Mouse (Mus musculus): ENCODE measurements around the gene 1700007K13Rik. TPM values are rescaled to one million over a fixed set of nuclear protein-coding genes. Genes with fewer than 3 reads are reported as not detected.
A peak's percentile ranks its signal among the peaks of the same experiment; 100 is the strongest.
"Not testable (repeated sequence)": the region's sequence is repeated elsewhere in the genome, so short reads cannot be mapped to it uniquely, and the experiment has no call there.

The 1700007K13Rik gene
- polyA plus RNA-seq (2016; fragmentation: Nextera tagmentation; extraction: Ambion mirVana), result 0.69 and 1.2 TPM in 2 replicates

GRCm38 (mm10) chr2:28465836-28466518 is at the start of gene 1700007K13Rik:
Gene 1700007K13Rik (minus strand): TSS chr2:28466332.
- H3K36me3 ChIP-seq, result peaks cover 19% of the 10 kb centered on the region
- peaks cover 10% of the 10 kb centered on the region; the same call in 1 of the 2 replicates for H3K27me3 ChIP-seq
- H3K9ac ChIP-seq, result peak within 1 kb of the TSS; percentile 42; the same call in 1 of the 2 replicates
- 5% methylated on average over 25 of the region's 25 CpGs for WGBS
- no peaks in the 10 kb centered on the region for H3K9me3 ChIP-seq
- peak within 1 kb of the TSS; percentile 62 for H3K4me2 ChIP-seq (replicated peaks)
- peak within 1 kb of the TSS; percentile 32 for H3K4me3 ChIP-seq
- ATAC-seq (ENCODE audit: insufficient number of reproducible peaks, insufficient read depth, low FRiP score, low TSS enrichment), result peak; percentile 58
- peaks cover 17% of the 10 kb centered on the region for H3K4me1 ChIP-seq
- H3K27ac ChIP-seq, result no peak within 1 kb of the TSS

- H3K27ac ChIP-seq, result 0 out of 2 replicates have a peak overlapping the region, but pooled peaks have one; percentile 11
- H3K4me3 ChIP-seq, result peak overlapping the region; percentile 76
- 0 out of 2 replicates have a peak, but pooled peaks cover 2% of the 10 kb centered on the region for H3K36me3 ChIP-seq
- no peaks in the 10 kb centered on the region for H3K9me3 ChIP-seq
- H3K4me2 ChIP-seq (replicated peaks), result peak overlapping the region; percentile 90
- no peaks in the 10 kb centered on the region for H3K27me3 ChIP-seq
- peaks cover 17% of the 10 kb centered on the region for H3K4me1 ChIP-seq
- 21% methylated on average over 5 of the region's 5 CpGs for WGBS
- peak overlapping the region; percentile 81 for H3K9ac ChIP-seq
- ATAC-seq (ENCODE audit: insufficient number of reproducible peaks, insufficient read depth, low FRiP score, low TSS enrichment), result no peak
Measured at GRCm38 (mm10) chr2:28514489-28514888, 48.4 kb upstream of the 1700007K13Rik start.

- Histone ChIP-seq H3K27me3 (no peaks in the 10 kb centered on the region), H3K27ac (peak overlapping the region; percentile 54), H3K9ac (peak overlapping the region; percentile 81), H3K36me3 (0 out of 2 replicates have a peak, but pooled peaks cover 2% of the 10 kb centered on the region), H3K9me3 (no peaks in the 10 kb centered on the region), H3K4me3 (peak overlapping the region; percentile 76), H3K4me2 (replicated peaks) (peak overlapping the region; percentile 90), H3K4me1 (peaks cover 17% of the 10 kb centered on the region)
- WGBS, result 9% methylated on average over 46 of the region's 47 CpGs
- ATAC-seq (ENCODE audit: insufficient number of reproducible peaks, insufficient read depth, low FRiP score, low TSS enrichment), result 0 out of 2 replicates have a peak, but pooled peaks have one; percentile 19
Measured at GRCm38 (mm10) chr2:28513431-28514370, 47.6 kb upstream of the 1700007K13Rik start.

GRCm38 (mm10) chr2:28512798-28513401 is 46.8 kb upstream of the 1700007K13Rik start, which contains the start of gene Ralgds:
Gene Ralgds (plus strand): TSS chr2:28513125.
- WGBS, result under 1% methylated on average over 56 of the region's 71 CpGs
- Histone ChIP-seq H3K36me3 (0 out of 2 replicates have a peak, but pooled peaks cover 2% of the 10 kb centered on the region), H3K27ac (peak within 1 kb of the TSS; percentile 54), H3K27me3 (no peaks in the 10 kb centered on the region), H3K9ac (peak within 1 kb of the TSS; percentile 81), H3K4me3 (peak within 1 kb of the TSS; percentile 76), H3K4me1 (peaks cover 17% of the 10 kb centered on the region), H3K9me3 (no peaks in the 10 kb centered on the region), H3K4me2 (replicated peaks) (peak within 1 kb of the TSS; percentile 90)
- ATAC-seq (ENCODE audit: insufficient number of reproducible peaks, insufficient read depth, low FRiP score, low TSS enrichment), result no peak

- not testable (repeated sequence) for H3K9ac ChIP-seq; H3K4me3 ChIP-seq; H3K4me2 ChIP-seq (replicated peaks); H3K36me3 ChIP-seq; H3K27ac ChIP-seq; H3K9me3 ChIP-seq; H3K27me3 ChIP-seq; ATAC-seq (ENCODE audit: insufficient number of reproducible peaks, insufficient read depth, low FRiP score, low TSS enrichment)
- 48% methylated on average over 5 of the region's 5 CpGs for WGBS
- peaks cover 12% of the 10 kb centered on the region for H3K4me1 ChIP-seq
Measured at GRCm38 (mm10) chr2:28511600-28511999, 45.5 kb upstream of the 1700007K13Rik start.

GRCm38 (mm10) chr2:28506291-28506690 is 40.2 kb upstream of the 1700007K13Rik start:
- no peak for ATAC-seq (ENCODE audit: insufficient number of reproducible peaks, insufficient read depth, low FRiP score, low TSS enrichment)
- H3K4me1 ChIP-seq, result no peaks in the 10 kb centered on the region

GRCm38 (mm10) chr2:28505795-28506194 is 39.7 kb upstream of the 1700007K13Rik start, which contains the start of gene Gm10134:
Gene Gm10134 (plus strand): TSS chr2:28506095.
- WGBS, result 82% methylated on average over 3 of the region's 3 CpGs

More at GRCm38 (mm10) chr2:28506291-28506690, 40.2 kb upstream of the 1700007K13Rik start:
- H3K36me3 ChIP-seq, result no peaks in the 10 kb centered on the region
- WGBS, result 78% methylated on average over 6 of the region's 6 CpGs
- no peak overlapping the region for H3K4me2 ChIP-seq (replicated peaks)
- H3K4me3 ChIP-seq, result no peak overlapping the region
- no peaks in the 10 kb centered on the region for H3K27me3 ChIP-seq
- no peak overlapping the region for H3K9ac ChIP-seq
- no peaks in the 10 kb centered on the region for H3K9me3 ChIP-seq
- no peak overlapping the region for H3K27ac ChIP-seq

GRCm38 (mm10) chr2:28504676-28505075 is 38.5 kb upstream of the 1700007K13Rik start:
- H3K9ac ChIP-seq, result no peak overlapping the region
- no peak overlapping the region for H3K4me2 ChIP-seq (replicated peaks)
- WGBS, result 90% methylated on average over 13 of the region's 13 CpGs
- H3K27ac ChIP-seq, result no peak overlapping the region
- no peak overlapping the region for H3K4me3 ChIP-seq
- H3K27me3 ChIP-seq, result no peaks in the 10 kb centered on the region
- no peak for ATAC-seq (ENCODE audit: insufficient number of reproducible peaks, insufficient read depth, low FRiP score, low TSS enrichment)
- no peaks in the 10 kb centered on the region for H3K4me1 ChIP-seq
- no peaks in the 10 kb centered on the region for H3K36me3 ChIP-seq
- H3K9me3 ChIP-seq, result no peaks in the 10 kb centered on the region

More at GRCm38 (mm10) chr2:28505795-28506194, 39.7 kb upstream of the 1700007K13Rik start, which contains the start of gene Gm10134:
- H3K9ac ChIP-seq, result no peak within 1 kb of the TSS
- no peak within 1 kb of the TSS for H3K4me2 ChIP-seq (replicated peaks)
- no peak within 1 kb of the TSS for H3K4me3 ChIP-seq
- H3K4me1 ChIP-seq, result no peaks in the 10 kb centered on the region
- no peaks in the 10 kb centered on the region for H3K9me3 ChIP-seq
- H3K27ac ChIP-seq, result no peak within 1 kb of the TSS
- no peaks in the 10 kb centered on the region for H3K27me3 ChIP-seq
- no peak for ATAC-seq (ENCODE audit: insufficient number of reproducible peaks, insufficient read depth, low FRiP score, low TSS enrichment)
- H3K36me3 ChIP-seq, result no peaks in the 10 kb centered on the region

GRCm38 (mm10) chr2:28502987-28503386 is 36.9 kb upstream of the 1700007K13Rik start:
- Histone ChIP-seq H3K27me3 (no peaks in the 10 kb centered on the region), H3K4me3 (no peak overlapping the region), H3K4me1 (no peaks in the 10 kb centered on the region), H3K36me3 (no peaks in the 10 kb centered on the region), H3K9ac (no peak overlapping the region), H3K27ac (no peak overlapping the region), H3K9me3 (no peaks in the 10 kb centered on the region), H3K4me2 (replicated peaks) (no peak overlapping the region)
- 84% methylated on average over 10 of the region's 10 CpGs for WGBS
- no peak for ATAC-seq (ENCODE audit: insufficient number of reproducible peaks, insufficient read depth, low FRiP score, low TSS enrichment)

GRCm38 (mm10) chr2:28498431-28498830 is 32.3 kb upstream of the 1700007K13Rik start:
- no peaks in the 10 kb centered on the region for H3K27me3 ChIP-seq
- no peak overlapping the region for H3K4me3 ChIP-seq
- WGBS, result 84% methylated on average over 4 of the region's 4 CpGs

GRCm38 (mm10) chr2:28497561-28497960 is 31.4 kb upstream of the 1700007K13Rik start:
- no peak overlapping the region for H3K27ac ChIP-seq
- no peaks in the 10 kb centered on the region for H3K27me3 ChIP-seq
- no peak overlapping the region for H3K4me3 ChIP-seq
- ATAC-seq (ENCODE audit: insufficient number of reproducible peaks, insufficient read depth, low FRiP score, low TSS enrichment), result no peak
- no peak overlapping the region for H3K4me2 ChIP-seq (replicated peaks)
- no peaks in the 10 kb centered on the region for H3K4me1 ChIP-seq
- no peaks in the 10 kb centered on the region for H3K36me3 ChIP-seq
- 78% methylated on average over 5 of the region's 5 CpGs for WGBS
- no peak overlapping the region for H3K9ac ChIP-seq
- H3K9me3 ChIP-seq, result no peaks in the 10 kb centered on the region

More at GRCm38 (mm10) chr2:28498431-28498830, 32.3 kb upstream of the 1700007K13Rik start:
- H3K27ac ChIP-seq, result no peak overlapping the region
- H3K36me3 ChIP-seq, result no peaks in the 10 kb centered on the region
- no peaks in the 10 kb centered on the region for H3K4me1 ChIP-seq
- no peak for ATAC-seq (ENCODE audit: insufficient number of reproducible peaks, insufficient read depth, low FRiP score, low TSS enrichment)
- no peak overlapping the region for H3K4me2 ChIP-seq (replicated peaks)
- no peak overlapping the region for H3K9ac ChIP-seq
- no peaks in the 10 kb centered on the region for H3K9me3 ChIP-seq

Measured in embryonic facial prominence, embryonic 12.5 days (tissue).